In genomic region chr13:104519006-104519695, GRCm38 (mm10) we compare ENCODE assay signal across 7 mouse cellular contexts.
DNase-seq lines count a peak whose midpoint lies in the region; ATAC-seq lines count a peak whose summit lies in the region.

No protein-coding gene starts in this region.

- H3K9ac ChIP-seq in neural tube, embryonic 11.5 days (ENCODE audit: low read length) = no peak overlapping the region; the same call in 1 of the 2 replicates
- peak overlapping the region; percentile 58; the same call in 1 of the 2 replicates for H3K9ac ChIP-seq in forebrain, embryonic 15.5 days (replicated peaks)
- no peak overlapping the region for H3K9ac ChIP-seq in stomach, embryonic 16.5 days (ENCODE audit: low read length)

- H3K4me2 ChIP-seq in neural tube, embryonic 11.5 days (ENCODE audit: low read depth) = no peak overlapping the region; the same call in 1 of the 2 replicates
- H3K4me2 ChIP-seq in forebrain, embryonic 15.5 days (replicated peaks) = peak overlapping the region; percentile 53
- 0 out of 2 replicates have a peak overlapping the region, but pooled peaks have one; percentile 50 for H3K4me2 ChIP-seq in stomach, embryonic 16.5 days (ENCODE audit: low read depth, low read length)

- peak; percentile 18; the same call in 1 of the 2 replicates for ATAC-seq in neural tube, embryonic 11.5 days (ENCODE audit: insufficient read depth, low FRiP score, low TSS enrichment)
- peak; percentile 65 for ATAC-seq in forebrain, embryonic 15.5 days (replicated peaks)
- ATAC-seq in stomach, embryonic 16.5 days (ENCODE audit: insufficient read depth, low FRiP score) = no peak

- no peaks in the 10 kb centered on the region for H3K9me3 ChIP-seq in neural tube, embryonic 11.5 days (ENCODE audit: control insufficient read depth, low read length)
- no peaks in the 10 kb centered on the region for H3K9me3 ChIP-seq in forebrain, embryonic 15.5 days
- no peaks in the 10 kb centered on the region for H3K9me3 ChIP-seq in stomach, embryonic 16.5 days (replicated peaks; ENCODE audit: control insufficient read depth, low read length)

- no peak overlapping the region for H3K4me3 ChIP-seq in neural tube, embryonic 11.5 days (ENCODE audit: low read depth, low read length)
- peak overlapping the region; percentile 38 for H3K4me3 ChIP-seq in forebrain, embryonic 15.5 days
- no peak overlapping the region for H3K4me3 ChIP-seq in stomach, embryonic 16.5 days (replicated peaks; ENCODE audit: low read length)

- H3K27ac ChIP-seq in neural tube, embryonic 11.5 days (ENCODE audit: low read depth, low read length) = peak overlapping the region; percentile 91
- H3K27ac ChIP-seq in forebrain, embryonic 15.5 days (replicated peaks) = peak overlapping the region; percentile 95
- no peak overlapping the region for H3K27ac ChIP-seq in stomach, embryonic 16.5 days (ENCODE audit: low read length)

- WGBS in neural tube, embryonic 11.5 days = 59% methylated on average over 14 of the region's 14 CpGs
- 18% methylated on average over 14 of the region's 14 CpGs for WGBS in forebrain, embryonic 15.5 days
- 66% methylated on average over 14 of the region's 14 CpGs for WGBS in stomach, embryonic 16.5 days

- no peaks in the 10 kb centered on the region for H3K36me3 ChIP-seq in neural tube, embryonic 11.5 days (ENCODE audit: control insufficient read depth, insufficient read depth, low read length)
- H3K36me3 ChIP-seq in forebrain, embryonic 15.5 days = no peaks in the 10 kb centered on the region
- H3K36me3 ChIP-seq in stomach, embryonic 16.5 days (ENCODE audit: control insufficient read depth, insufficient read depth, low read length) = no peaks in the 10 kb centered on the region

- no peaks in the 10 kb centered on the region for H3K27me3 ChIP-seq in neural tube, embryonic 11.5 days (ENCODE audit: control insufficient read depth, insufficient read depth, low read length)
- H3K27me3 ChIP-seq in forebrain, embryonic 15.5 days = no peaks in the 10 kb centered on the region
- no peaks in the 10 kb centered on the region for H3K27me3 ChIP-seq in stomach, embryonic 16.5 days (ENCODE audit: control insufficient read depth, insufficient read depth, low read length)

- DNase-seq in neural tube, embryonic 11.5 days (ENCODE audit: low spot score) = no peak
- no peak for DNase-seq in neural tube, embryonic 10.5 days (ENCODE audit: extremely low spot score, low spot score)
- DNase-seq in layer of hippocampus, postnatal 14 days (ENCODE audit: low spot score in 2 of 2) = peak; percentile 26 to 50
- DNase-seq in adrenal gland, postnatal 10 days = no peak
- no peak for DNase-seq in embryo, embryonic 9.5 days (ENCODE audit: extremely low spot score)

- no peaks in the 10 kb centered on the region; the same call in 1 of the 2 replicates for H3K4me1 ChIP-seq in neural tube, embryonic 11.5 days (ENCODE audit: control insufficient read depth, insufficient read depth, low read length)
- H3K4me1 ChIP-seq in forebrain, embryonic 15.5 days = peaks cover 16% of the 10 kb centered on the region
- peaks cover 3% of the 10 kb centered on the region; the same call in 1 of the 2 replicates for H3K4me1 ChIP-seq in stomach, embryonic 16.5 days (ENCODE audit: control insufficient read depth, insufficient read depth, low read length)

Comparison
In these comparisons a context has a peak if more than half of its experiments do, and no peak if none do; other contexts are left out.
1. DNase-seq: peak in layer of hippocampus, postnatal 14 days (2 of 2); none in neural tube, embryonic 11.5 days (single experiment), neural tube, embryonic 10.5 days (single experiment), adrenal gland, postnatal 10 days (single experiment) and embryo, embryonic 9.5 days (single experiment).